Mouse (Mus musculus): ENCODE measurements at regions not wholly inside any gene's neighbourhood (a gene's known extent, or its start where the extent isn't known, plus 50 kb on each side); places are given as distances from the start of the nearest gene placed in this dataset.

DNA sequence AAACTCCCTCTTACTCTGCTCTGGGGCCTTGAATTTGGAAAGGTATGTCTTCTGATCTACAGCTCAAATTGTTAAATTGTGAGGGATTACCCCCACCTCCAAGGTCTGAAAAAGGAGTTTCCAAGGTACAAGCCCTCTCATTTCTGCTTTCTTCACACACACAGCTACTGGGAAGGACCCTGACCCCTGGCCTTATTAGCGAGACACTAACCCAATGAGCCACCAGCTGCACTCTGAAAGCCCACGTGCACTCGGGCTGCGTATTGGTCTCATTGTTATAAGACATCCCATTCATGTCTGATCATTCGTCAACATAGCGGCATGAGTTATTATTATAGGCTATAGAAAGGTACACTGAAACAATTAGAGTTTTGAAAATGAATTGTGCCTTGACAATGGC lies 784.9 kb downstream of the Nr2f2 start:
- Histone ChIP-seq H3K4me3 (ENCODE audit: low read length) (no peak overlapping the region), H3K9ac (replicated peaks; ENCODE audit: low read length) (no peak overlapping the region), H3K36me3 (ENCODE audit: insufficient read depth, low read length) (no peaks in the 10 kb centered on the region), H3K9me3 (ENCODE audit: low read length) (no peaks in the 10 kb centered on the region), H3K4me2 (ENCODE audit: low read depth, low read length) (no peak overlapping the region), H3K27ac (no peak overlapping the region), H3K4me1 (ENCODE audit: insufficient read depth, low read length) (no peaks in the 10 kb centered on the region), H3K27me3 (ENCODE audit: insufficient read depth, low read length) (no peaks in the 10 kb centered on the region)
- ATAC-seq (no peak), DNase-seq (ENCODE audit: low spot score) (no peak)
- TF ChIP-seq CTCF (IDR thresholded peaks at IDR 0.05; ENCODE audit: low read depth) = no peak
- 35% methylated on average over 6 of the region's 6 CpGs for WGBS

GRCm38 (mm10) chr7:69578958-69579810 lies 787.4 kb downstream of the Nr2f2 start:
- H3K27me3 ChIP-seq (ENCODE audit: insufficient read depth, low read length) = no peaks in the 10 kb centered on the region
- TF ChIP-seq CTCF (IDR thresholded peaks at IDR 0.05; ENCODE audit: low read depth) = no peak
- WGBS = 32% methylated on average over 18 of the region's 18 CpGs
- no peaks in the 10 kb centered on the region for H3K36me3 ChIP-seq (ENCODE audit: insufficient read depth, low read length)
- ATAC-seq (no peak), DNase-seq (ENCODE audit: low spot score) (no peak)
- H3K27ac ChIP-seq = no peak overlapping the region
- no peaks in the 10 kb centered on the region for H3K4me1 ChIP-seq (ENCODE audit: insufficient read depth, low read length)
- no peak overlapping the region for H3K9ac ChIP-seq (replicated peaks; ENCODE audit: low read length)
- H3K4me3 ChIP-seq (ENCODE audit: low read length) = no peak overlapping the region
- H3K9me3 ChIP-seq (ENCODE audit: low read length) = no peaks in the 10 kb centered on the region
- H3K4me2 ChIP-seq (ENCODE audit: low read depth, low read length) = 0 out of 2 replicates have a peak overlapping the region, but pooled peaks have one; percentile 3

DNA sequence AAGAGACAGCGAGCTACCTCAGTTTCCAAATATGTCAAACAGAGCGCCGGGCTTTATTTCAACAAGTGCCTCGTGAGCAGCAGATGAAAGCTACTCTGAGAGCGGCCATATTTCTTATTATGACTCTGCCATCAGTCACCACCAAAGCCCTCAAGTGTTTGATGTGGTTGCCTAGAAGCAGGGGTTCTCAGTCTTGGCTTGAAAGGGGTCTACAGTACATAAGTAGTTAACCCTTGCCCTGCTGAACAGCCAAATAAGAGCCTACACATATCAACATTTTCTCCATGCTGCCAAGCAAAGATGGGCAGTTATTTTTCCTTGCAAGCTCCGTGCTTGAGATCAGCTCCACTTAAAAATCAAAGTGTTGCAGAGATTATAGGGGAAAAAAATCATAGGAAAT lies 788.8 kb downstream of the Nr2f2 start:
- Histone ChIP-seq H3K4me2 (ENCODE audit: low read depth, low read length) (no peak overlapping the region), H3K4me3 (ENCODE audit: low read length) (no peak overlapping the region), H3K27me3 (ENCODE audit: insufficient read depth, low read length) (no peaks in the 10 kb centered on the region), H3K36me3 (ENCODE audit: insufficient read depth, low read length) (no peaks in the 10 kb centered on the region), H3K4me1 (ENCODE audit: insufficient read depth, low read length) (no peaks in the 10 kb centered on the region), H3K9ac (replicated peaks; ENCODE audit: low read length) (no peak overlapping the region), H3K27ac (no peak overlapping the region), H3K9me3 (ENCODE audit: low read length) (no peaks in the 10 kb centered on the region)
- ATAC-seq (no peak), DNase-seq (ENCODE audit: low spot score) (no peak)
- WGBS = 65% methylated on average over 6 of the region's 6 CpGs
- no peak for TF ChIP-seq CTCF (IDR thresholded peaks at IDR 0.05; ENCODE audit: low read depth)

- no peak for ATAC-seq
- Histone ChIP-seq H3K4me3 (ENCODE audit: low read length) (no peak overlapping the region), H3K36me3 (ENCODE audit: insufficient read depth, low read length) (no peaks in the 10 kb centered on the region), H3K9ac (replicated peaks; ENCODE audit: low read length) (no peak overlapping the region), H3K4me1 (ENCODE audit: insufficient read depth, low read length) (no peaks in the 10 kb centered on the region), H3K27ac (no peak overlapping the region), H3K9me3 (ENCODE audit: low read length) (no peaks in the 10 kb centered on the region), H3K27me3 (ENCODE audit: insufficient read depth, low read length) (no peaks in the 10 kb centered on the region), H3K4me2 (ENCODE audit: low read depth, low read length) (no peak overlapping the region)
- no peak for DNase-seq (ENCODE audit: low spot score)
- no peak for TF ChIP-seq CTCF (IDR thresholded peaks at IDR 0.05; ENCODE audit: low read depth)
- WGBS = 90% methylated on average over 6 of the region's 6 CpGs
These were observed 789.9 kb downstream of the Nr2f2 start for GRCm38 (mm10) chr7:69576596-69576995.

- no peak overlapping the region for H3K4me3 ChIP-seq (ENCODE audit: low read length)
- H3K36me3 ChIP-seq (ENCODE audit: insufficient read depth, low read length) = no peaks in the 10 kb centered on the region
- no peak overlapping the region for H3K27ac ChIP-seq
- TF ChIP-seq CTCF (IDR thresholded peaks at IDR 0.05; ENCODE audit: low read depth) = peak; percentile 32
- 67% methylated on average over 5 of the region's 5 CpGs for WGBS
- no peak overlapping the region for H3K9ac ChIP-seq (replicated peaks; ENCODE audit: low read length)
- no peaks in the 10 kb centered on the region for H3K27me3 ChIP-seq (ENCODE audit: insufficient read depth, low read length)
- ATAC-seq (no peak), DNase-seq (ENCODE audit: low spot score) (peak; percentile 6)
- H3K4me1 ChIP-seq (ENCODE audit: insufficient read depth, low read length) = no peaks in the 10 kb centered on the region
- H3K9me3 ChIP-seq (ENCODE audit: low read length) = no peaks in the 10 kb centered on the region
- no peak overlapping the region for H3K4me2 ChIP-seq (ENCODE audit: low read depth, low read length)
These were observed 792.8 kb downstream of the Nr2f2 start for GRCm38 (mm10) chr7:69573730-69574129.

- Histone ChIP-seq H3K4me2 (ENCODE audit: low read depth, low read length) (no peak overlapping the region), H3K9ac (replicated peaks; ENCODE audit: low read length) (no peak overlapping the region), H3K4me3 (ENCODE audit: low read length) (no peak overlapping the region), H3K27ac (no peak overlapping the region), H3K27me3 (ENCODE audit: insufficient read depth, low read length) (no peaks in the 10 kb centered on the region), H3K4me1 (ENCODE audit: insufficient read depth, low read length) (no peaks in the 10 kb centered on the region), H3K36me3 (ENCODE audit: insufficient read depth, low read length) (no peaks in the 10 kb centered on the region), H3K9me3 (ENCODE audit: low read length) (no peaks in the 10 kb centered on the region)
- 40% methylated on average over 7 of the region's 7 CpGs for WGBS
- ATAC-seq = no peak
- no peak for TF ChIP-seq CTCF (IDR thresholded peaks at IDR 0.05; ENCODE audit: low read depth)
- peak; percentile 34 for DNase-seq (ENCODE audit: low spot score)
These were observed 793.7 kb downstream of the Nr2f2 start for GRCm38 (mm10) chr7:69572626-69573394.

Measured in hindbrain, postnatal 0 days (tissue).